Mouse (Mus musculus) midbrain, embryonic 16.5 days (tissue): ENCODE results near the gene Tmem50b. TPM values are rescaled to one million over a fixed set of nuclear protein-coding genes. Genes with fewer than 3 reads are reported as not detected.

Experiments
- ATAC-seq: fragments of 200-750 bp; cut with Nextera tagmentation; 2 replicates; pipeline ENCODE4 v1.8.0; 2017; ENCODE audit warnings: moderate TSS enrichment
- H3K27ac ChIP-seq: fragments of 300-500 bp; sonication (generic); 2 replicates; pipeline ENCODE4 v1.5.1; 2014; ENCODE audit warnings: mild to moderate bottlenecking, low read length, mixed read lengths
- H3K27me3 ChIP-seq: fragments of 300-500 bp; sonication (generic); 2 replicates; pipeline ENCODE4 v1.6.1; 2014; ENCODE audit warnings: low read depth, low read length, mixed read lengths; ENCODE audit not compliant: control insufficient read depth, insufficient read depth
- H3K36me3 ChIP-seq: fragments of 300-500 bp; sonication (generic); 2 replicates; pipeline ENCODE4 v1.6.1; 2014; ENCODE audit warnings: mild to moderate bottlenecking, low read length, moderate library complexity, mixed read lengths; ENCODE audit not compliant: control insufficient read depth, insufficient read depth
- H3K4me1 ChIP-seq: fragments of 300-500 bp; sonication (generic); 2 replicates; pipeline ENCODE4 v1.6.1; 2014; ENCODE audit warnings: mild to moderate bottlenecking, low read length, mixed read lengths; ENCODE audit not compliant: control insufficient read depth, insufficient read depth
- H3K4me2 ChIP-seq: fragments of 300-500 bp; sonication (generic); 2 replicates; pipeline ENCODE4 v1.6.1; 2014; ENCODE audit warnings: mild to moderate bottlenecking, low read length, mixed read lengths
- H3K4me3 ChIP-seq: fragments of 300-500 bp; sonication (generic); 2 replicates; pipeline ENCODE4 v1.5.1; 2014; ENCODE audit warnings: low read depth, mild to moderate bottlenecking, low read length, moderate library complexity, mixed read lengths
- H3K9ac ChIP-seq: fragments of 300-500 bp; sonication (generic); 2 replicates; pipeline ENCODE4 v1.6.1; 2014; ENCODE audit warnings: low read depth, low read length, mixed read lengths
- H3K9me3 ChIP-seq: fragments of 300-500 bp; sonication (generic); replicated peaks from 2 replicates; pipeline ENCODE4 v1.6.1; 2014; ENCODE audit warnings: mild to moderate bottlenecking, low read length, mixed read lengths; ENCODE audit not compliant: control insufficient read depth, poor library complexity, severe bottlenecking
- WGBS: fragments of 180-500 bp; shearing (Covaris S2); extraction: QIAGEN DNeasy Blood & Tissue Kit; methylation state at CpG from one replicate; pipeline ENCODE4 v1.1.7; 2014; 5-methylcytosine and 5-hydroxymethylcytosine counted together
- polyA plus RNA-seq: library from polyadenylated mRNA; unstranded; fragments of >200 nt; fragmentation: Nextera tagmentation; extraction: Ambion mirVana; gene quantifications from 2 replicates; pipeline ENCODE4 v1.2.1, GENCODE M21; 2015

Gene Tmem50b
- polyA plus RNA-seq, 1 experiment from 2014 or later, result 106 TPM

DNA sequence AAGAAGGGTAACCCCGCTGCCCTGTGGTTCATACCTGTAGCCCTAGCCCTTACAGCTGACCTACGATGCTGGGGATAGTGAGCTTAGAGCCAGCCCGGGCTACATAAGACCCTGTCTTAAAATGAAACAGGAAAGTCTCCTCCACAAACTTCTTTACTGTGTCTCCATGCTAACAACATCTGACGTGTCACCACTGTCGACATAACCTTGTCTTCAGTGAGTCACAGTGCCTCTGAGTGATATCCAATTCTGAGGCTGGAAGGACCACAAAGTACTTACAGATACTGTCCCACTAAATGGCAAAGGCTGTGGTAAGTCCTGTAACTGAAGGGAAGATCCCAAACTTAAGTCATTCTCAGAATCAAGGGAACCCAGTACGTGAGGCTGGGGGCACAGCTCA, 11.4 kb downstream of the Tmem50b start:
- no peak for ATAC-seq
- Histone ChIP-seq H3K9ac (no peak overlapping the region), H3K27me3 (no peaks in the 10 kb centered on the region), H3K36me3 (peaks cover 6% of the 10 kb centered on the region), H3K4me2 (no peak overlapping the region), H3K4me1 (no peaks in the 10 kb centered on the region), H3K4me3 (no peak overlapping the region), H3K27ac (no peak overlapping the region), H3K9me3 (no peaks in the 10 kb centered on the region)
- 96% methylated on average over 6 of the region's 6 CpGs for WGBS

GRCm38 (mm10) chr16:91585617-91586016, 12.0 kb downstream of the Tmem50b start:
- no peak overlapping the region for H3K9ac ChIP-seq
- 95% methylated on average over 5 of the region's 5 CpGs for WGBS

GRCm38 (mm10) chr16:91582307-91582706, 15.3 kb downstream of the Tmem50b start:
- no peak overlapping the region for H3K9ac ChIP-seq
- H3K9me3 ChIP-seq, result no peaks in the 10 kb centered on the region
- H3K36me3 ChIP-seq, result peaks cover 10% of the 10 kb centered on the region
- 75% methylated on average over 2 of the region's 2 CpGs for WGBS
- H3K27ac ChIP-seq, result no peak overlapping the region
- H3K4me2 ChIP-seq, result no peak overlapping the region
- H3K4me1 ChIP-seq, result no peaks in the 10 kb centered on the region
- H3K27me3 ChIP-seq, result no peaks in the 10 kb centered on the region
- no peak overlapping the region for H3K4me3 ChIP-seq
- no peak for ATAC-seq

More at GRCm38 (mm10) chr16:91585617-91586016, 12.0 kb downstream of the Tmem50b start:
- Histone ChIP-seq H3K27me3 (no peaks in the 10 kb centered on the region), H3K4me1 (no peaks in the 10 kb centered on the region), H3K9me3 (no peaks in the 10 kb centered on the region), H3K4me2 (no peak overlapping the region), H3K36me3 (peaks cover 9% of the 10 kb centered on the region), H3K4me3 (no peak overlapping the region), H3K27ac (no peak overlapping the region)
- ATAC-seq, result no peak

DNA sequence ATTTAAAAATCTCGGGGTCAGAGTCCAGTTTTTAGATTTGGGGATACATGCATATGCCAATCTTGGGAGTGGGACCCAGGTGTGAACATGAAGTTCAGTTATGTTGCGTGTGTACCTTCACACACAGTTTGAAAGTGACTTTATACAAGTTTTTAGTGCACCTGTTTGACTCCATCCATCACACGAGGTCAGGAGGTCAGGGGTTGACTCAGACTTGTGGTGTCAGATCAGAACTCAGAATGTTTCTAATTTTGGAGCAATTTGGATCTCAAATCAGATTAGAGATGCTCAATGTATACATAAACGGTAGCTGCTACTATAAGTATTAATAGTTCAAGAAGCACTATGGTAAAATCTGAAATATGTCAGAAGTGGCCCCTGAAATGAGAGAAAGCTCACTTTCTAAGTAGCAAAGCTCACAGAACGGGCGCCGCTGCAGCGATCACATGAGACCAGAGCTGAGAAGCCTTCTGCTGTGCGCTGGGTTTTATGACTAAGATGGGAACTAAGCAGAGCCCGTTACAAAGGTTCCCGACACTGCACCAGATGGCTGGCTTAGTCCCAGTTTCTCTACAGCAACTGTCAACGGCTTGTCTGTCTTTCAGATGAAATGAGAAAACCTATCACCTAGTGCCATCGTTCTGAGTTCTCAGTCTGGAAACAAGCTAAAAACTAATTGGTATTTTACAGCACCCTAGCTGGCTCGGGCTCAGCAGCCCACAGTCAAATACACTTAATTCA, 18.4 kb downstream of the Tmem50b start:
- Histone ChIP-seq H3K36me3 (peaks cover 9% of the 10 kb centered on the region; the same call in 1 of the 2 replicates), H3K4me1 (no peaks in the 10 kb centered on the region), H3K27ac (no peak overlapping the region), H3K9ac (no peak overlapping the region), H3K27me3 (no peaks in the 10 kb centered on the region), H3K9me3 (no peaks in the 10 kb centered on the region), H3K4me3 (no peak overlapping the region), H3K4me2 (no peak overlapping the region)
- 87% methylated on average over 14 of the region's 14 CpGs for WGBS
- ATAC-seq, result no peak

GRCm38 (mm10) chr16:91575151-91575550, 22.4 kb downstream of the Tmem50b start:
- ATAC-seq, result no peak
- Histone ChIP-seq H3K9me3 (no peaks in the 10 kb centered on the region), H3K4me3 (no peak overlapping the region), H3K4me1 (no peaks in the 10 kb centered on the region), H3K4me2 (no peak overlapping the region), H3K9ac (no peak overlapping the region), H3K27me3 (no peaks in the 10 kb centered on the region), H3K27ac (no peak overlapping the region), H3K36me3 (peaks cover 5% of the 10 kb centered on the region; the same call in 1 of the 2 replicates)
- WGBS, result 69% methylated on average over 13 of the region's 13 CpGs

GRCm38 (mm10) chr16:91571105-91571504, 26.5 kb downstream of the Tmem50b start:
- no peaks in the 10 kb centered on the region for H3K4me1 ChIP-seq
- no peaks in the 10 kb centered on the region; the same call in 1 of the 2 replicates for H3K36me3 ChIP-seq
- H3K9ac ChIP-seq, result no peak overlapping the region
- H3K9me3 ChIP-seq, result no peaks in the 10 kb centered on the region
- H3K27me3 ChIP-seq, result no peaks in the 10 kb centered on the region
- ATAC-seq, result no peak
- H3K27ac ChIP-seq, result no peak overlapping the region
- no peak overlapping the region for H3K4me2 ChIP-seq
- no peak overlapping the region for H3K4me3 ChIP-seq
- 77% methylated on average over 3 of the region's 3 CpGs for WGBS

DNA sequence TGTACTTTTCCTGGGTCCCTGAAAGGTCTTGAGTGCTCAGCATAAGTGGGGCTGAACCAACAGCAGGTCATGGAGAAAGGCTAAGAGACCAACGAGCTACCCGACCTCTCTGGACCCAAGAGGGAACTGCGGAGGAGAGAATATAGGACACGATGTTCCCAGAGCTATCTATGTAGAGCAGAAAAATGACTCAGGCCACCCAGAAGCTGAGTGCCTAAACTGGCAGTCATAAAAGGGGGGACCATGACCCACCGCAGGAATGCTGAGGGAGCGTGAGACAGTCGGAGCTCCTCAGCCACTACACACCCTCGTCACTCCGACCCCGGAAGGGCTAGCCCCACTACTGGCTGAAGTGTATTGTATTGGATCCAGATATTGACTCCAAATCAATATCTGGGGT, 28.6 kb downstream of the Tmem50b start:
- H3K9ac ChIP-seq, result no peak overlapping the region
- no peaks in the 10 kb centered on the region for H3K9me3 ChIP-seq
- no peaks in the 10 kb centered on the region for H3K27me3 ChIP-seq
- H3K4me2 ChIP-seq, result no peak overlapping the region
- peaks cover 2% of the 10 kb centered on the region; the same call in 1 of the 2 replicates for H3K36me3 ChIP-seq
- WGBS, result 90% methylated on average over 10 of the region's 10 CpGs
- no peaks in the 10 kb centered on the region for H3K4me1 ChIP-seq
- no peak for ATAC-seq
- no peak overlapping the region for H3K4me3 ChIP-seq
- H3K27ac ChIP-seq, result no peak overlapping the region

GRCm38 (mm10) chr16:91566002-91566401, 31.6 kb downstream of the Tmem50b start:
- H3K36me3 ChIP-seq, result peaks cover 5% of the 10 kb centered on the region
- no peak overlapping the region for H3K4me2 ChIP-seq
- no peak for ATAC-seq
- H3K4me3 ChIP-seq, result no peak overlapping the region
- H3K4me1 ChIP-seq, result no peaks in the 10 kb centered on the region
- WGBS, result 90% methylated on average over 7 of the region's 7 CpGs
- no peaks in the 10 kb centered on the region for H3K9me3 ChIP-seq
- H3K27ac ChIP-seq, result no peak overlapping the region
- H3K9ac ChIP-seq, result no peak overlapping the region
- H3K27me3 ChIP-seq, result no peaks in the 10 kb centered on the region

DNA sequence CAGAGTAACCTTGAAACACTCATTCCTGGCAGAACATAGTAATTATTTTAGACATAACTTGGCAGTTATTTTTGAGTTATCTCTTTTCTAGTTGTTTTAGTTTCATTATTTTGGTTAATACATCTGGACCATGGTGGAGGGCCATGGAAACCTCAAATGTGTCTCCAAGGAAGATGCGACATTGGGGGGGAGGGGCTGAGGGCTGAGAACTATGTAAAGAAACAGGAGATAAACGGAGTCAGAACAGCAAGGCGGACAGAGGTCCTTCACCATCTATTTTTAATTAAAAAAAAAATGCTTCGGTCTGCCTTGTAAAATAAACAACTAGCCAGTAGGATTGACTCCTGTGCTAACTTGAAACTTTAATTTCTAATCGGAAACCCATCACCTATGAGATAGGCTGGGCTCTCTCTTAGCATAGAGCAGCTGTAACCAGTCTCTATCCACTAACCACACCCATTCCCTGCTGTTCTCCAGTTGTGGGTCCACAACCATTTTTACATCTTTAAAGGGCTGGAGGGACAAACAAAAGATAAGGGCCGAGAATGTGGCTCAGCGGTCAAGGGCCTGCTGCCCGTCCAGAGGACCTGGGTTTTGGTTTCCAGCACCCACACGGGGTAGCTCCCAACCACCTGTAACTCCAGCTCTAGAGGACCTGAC, 32.2 kb downstream of the Tmem50b start:
- Histone ChIP-seq H3K9ac (no peak overlapping the region), H3K4me1 (no peaks in the 10 kb centered on the region), H3K36me3 (peaks cover 5% of the 10 kb centered on the region), H3K4me3 (no peak overlapping the region), H3K9me3 (no peaks in the 10 kb centered on the region), H3K27ac (no peak overlapping the region), H3K27me3 (no peaks in the 10 kb centered on the region), H3K4me2 (no peak overlapping the region)
- ATAC-seq, result no peak
- 74% methylated on average over 9 of the region's 9 CpGs for WGBS
